Mouse (Mus musculus): Measurements from ENCODE around the gene Il10ra.

DNA sequence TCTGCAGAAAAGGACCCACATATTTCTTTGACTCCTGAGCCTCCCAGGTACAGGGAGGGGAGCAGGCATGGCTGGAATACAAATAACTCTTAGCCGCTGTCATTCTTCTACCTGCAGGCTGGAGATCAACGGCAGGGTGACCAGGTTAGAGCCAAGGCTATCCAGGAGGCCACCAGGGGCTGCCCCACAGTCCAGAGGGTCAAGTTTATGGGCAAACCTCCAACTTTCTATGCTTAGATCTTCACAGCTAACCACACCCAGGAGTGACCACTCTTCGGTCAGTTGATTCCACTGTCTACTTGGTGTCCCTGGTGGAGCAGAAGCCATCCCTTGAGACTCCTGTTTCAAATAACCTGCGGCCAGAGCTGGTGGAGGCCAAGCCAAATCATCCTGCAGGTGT, 13.5 kb downstream of the Il10ra start:
- TF ChIP-seq POLR2A (IDR thresholded peaks at IDR 0.05; ENCODE audit: insufficient read length, low read depth) (no peak), E2F4 (IDR thresholded peaks at IDR 0.05; ENCODE audit: insufficient read depth) (no peak), TCF12 (IDR thresholded peaks at IDR 0.05; ENCODE audit: insufficient read depth, poor library complexity, severe bottlenecking) (no peak)

Data from myocyte (in vitro differentiated cells).